Mouse (Mus musculus): Measurements from ENCODE around the gene Ptpn7.

Gene Ptpn7

DNA sequence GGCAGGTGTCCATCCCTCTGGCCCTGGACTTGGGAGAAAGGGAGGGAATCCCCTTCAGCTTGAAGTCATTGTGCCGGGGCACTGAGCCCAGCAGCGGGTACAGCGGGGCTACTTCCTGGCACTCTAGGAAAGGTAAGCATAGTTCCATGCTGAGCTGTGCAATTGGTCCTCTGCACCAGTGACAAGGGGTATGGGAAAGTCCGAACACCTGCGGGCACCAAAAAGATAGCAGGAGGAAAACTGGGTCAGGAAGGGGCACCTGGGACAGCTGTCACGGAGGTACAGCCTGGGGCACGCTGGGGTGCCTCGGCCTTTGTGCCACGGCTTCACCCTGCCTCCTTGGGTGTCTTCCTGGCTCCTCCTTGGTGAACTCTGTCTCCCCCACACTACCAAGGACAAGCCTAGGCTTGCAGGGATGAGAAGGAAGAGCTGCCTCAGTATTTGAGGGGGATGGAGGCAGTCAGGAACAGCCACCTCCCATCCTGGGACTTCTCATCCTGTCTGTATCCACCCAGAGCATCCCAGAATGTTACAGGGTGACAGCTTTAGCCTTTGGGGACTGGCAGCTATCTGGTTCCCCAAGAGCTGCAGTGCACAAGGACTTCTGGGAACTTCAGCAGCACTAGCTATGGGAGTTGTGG is 2.8 kb upstream of the Ptpn7 start:
- DNase-seq = no peak

DNA sequence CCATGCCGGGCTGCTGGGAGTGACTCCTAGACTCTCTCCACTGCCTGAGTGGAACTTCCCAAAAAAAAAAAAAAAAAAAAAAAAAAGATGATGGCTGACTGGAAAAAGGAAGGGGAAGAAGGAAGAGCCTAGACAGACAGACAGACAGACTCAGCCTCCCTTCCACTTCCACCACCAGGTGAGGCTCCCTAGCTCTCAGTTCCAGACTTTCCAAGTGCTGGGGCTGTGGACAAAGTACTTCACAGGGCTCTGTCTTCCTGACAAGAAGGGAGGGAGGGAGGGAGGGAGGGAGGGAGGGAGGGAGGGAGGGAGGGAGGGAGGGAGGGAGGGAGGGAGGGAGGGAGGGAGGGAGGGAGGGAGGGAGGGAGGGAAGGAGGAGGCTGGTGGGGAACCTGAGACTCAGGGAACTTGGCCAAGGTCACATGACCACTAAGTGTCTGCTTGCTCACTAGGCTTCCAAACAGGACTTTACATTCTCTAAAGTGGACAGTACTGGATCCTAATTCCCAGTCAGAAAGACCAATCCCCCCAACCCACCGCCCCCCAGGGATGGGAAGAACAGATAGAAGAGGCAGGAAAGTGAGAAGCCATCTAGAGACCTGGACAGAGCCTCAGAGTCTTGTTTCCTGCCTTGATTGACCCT is 2.0 kb upstream of the Ptpn7 start:
- DNase-seq = no peak

GRCm38 (mm10) chr1:135131034-135131433 is 1.5 kb upstream of the Ptpn7 start:
- DNase-seq = peak; percentile 48

DNA sequence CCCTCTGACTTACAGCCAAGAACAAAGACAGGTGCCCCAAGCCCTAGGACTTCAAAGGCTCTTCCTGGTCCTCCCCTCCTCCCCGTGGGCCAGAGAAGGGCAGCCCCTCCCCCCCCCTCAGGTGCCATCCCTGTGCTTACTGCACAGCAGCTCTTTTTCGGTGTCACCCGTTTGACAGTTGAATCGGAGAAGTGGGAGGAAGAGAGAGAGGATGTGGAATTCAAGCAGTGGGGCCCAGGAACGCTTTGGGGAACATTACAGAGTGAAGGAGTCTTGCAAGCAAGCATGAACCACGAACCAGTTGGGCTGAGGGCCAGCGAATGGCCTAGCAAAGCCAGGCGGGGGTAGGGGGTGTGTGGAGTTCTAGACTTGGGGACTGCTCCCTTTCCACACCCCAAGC is 940 bp upstream of the Ptpn7 start:
- no peak for DNase-seq

- no peak for DNase-seq
These were observed 431 bp downstream of the Ptpn7 start for GRCm38 (mm10) chr1:135132893-135133369.

DNA sequence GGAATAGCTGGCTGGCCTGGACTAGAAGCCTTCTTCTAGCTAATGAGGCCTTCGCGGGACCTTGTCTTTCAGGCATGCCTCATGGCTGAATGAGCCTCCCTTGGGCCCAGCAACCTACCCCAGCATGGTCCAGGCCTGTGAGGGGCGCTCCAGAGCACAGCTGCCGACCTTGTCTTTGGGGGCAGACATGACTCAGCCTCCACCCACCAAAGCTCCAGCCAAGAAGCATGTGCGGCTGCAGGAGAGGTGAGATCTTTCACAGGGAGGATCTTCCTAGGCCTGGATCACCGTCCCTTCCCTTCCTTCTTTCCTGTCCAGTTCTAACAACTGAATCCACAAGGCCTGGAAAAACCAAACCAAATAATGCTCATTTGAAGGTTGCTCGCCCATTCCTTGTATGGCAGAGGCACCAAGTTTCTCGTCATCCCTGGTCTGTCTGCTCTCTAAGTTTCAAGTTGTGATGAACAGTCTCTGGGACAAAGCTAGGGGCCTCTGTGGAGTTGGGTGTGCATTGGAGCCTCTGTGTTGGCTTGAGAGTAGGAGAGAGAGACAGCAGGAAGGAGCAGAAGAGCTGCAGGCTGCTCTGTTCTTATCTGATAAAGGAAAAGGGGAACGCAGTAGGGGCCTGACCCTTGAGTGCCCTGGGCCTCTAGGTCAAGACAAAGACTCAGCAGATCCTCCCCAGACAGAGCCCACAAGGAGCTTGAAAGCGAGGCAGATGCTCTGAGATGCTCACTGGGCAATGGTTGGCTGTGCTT is 1.4 kb downstream of the Ptpn7 start:
- DNase-seq = no peak

GRCm38 (mm10) chr1:135135111-135135787 is 2.7 kb downstream of the Ptpn7 start:
- DNase-seq = no peak

GRCm38 (mm10) chr1:135136500-135136899 is 4.0 kb downstream of the Ptpn7 start:
- DNase-seq = peak; percentile 72

DNA sequence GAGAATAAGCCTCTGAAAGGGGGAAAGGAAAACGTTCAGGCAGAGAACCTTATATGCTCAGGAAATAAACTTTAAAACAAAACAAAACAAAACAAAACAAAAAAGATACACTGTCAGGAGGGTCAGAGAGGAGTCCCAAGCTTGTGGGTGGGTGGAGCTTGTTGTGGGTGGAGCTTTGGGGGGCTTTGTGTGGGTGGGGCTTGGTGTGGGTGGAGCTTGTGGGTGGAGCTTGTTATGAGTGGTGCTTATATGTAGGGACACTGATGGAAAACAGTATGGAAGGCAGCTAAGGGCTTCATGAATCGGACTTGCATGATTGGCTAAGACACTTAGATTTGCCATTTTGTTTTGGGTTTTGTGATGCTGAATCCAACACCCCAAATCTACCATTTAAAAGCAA is 7.4 kb downstream of the Ptpn7 start:
- DNase-seq = no peak

GRCm38 (mm10) chr1:135142452-135142851 is 10.0 kb downstream of the Ptpn7 start:
- no peak for DNase-seq

- DNase-seq = no peak
These were observed 11.4 kb downstream of the Ptpn7 start for GRCm38 (mm10) chr1:135143940-135144339.

DNA sequence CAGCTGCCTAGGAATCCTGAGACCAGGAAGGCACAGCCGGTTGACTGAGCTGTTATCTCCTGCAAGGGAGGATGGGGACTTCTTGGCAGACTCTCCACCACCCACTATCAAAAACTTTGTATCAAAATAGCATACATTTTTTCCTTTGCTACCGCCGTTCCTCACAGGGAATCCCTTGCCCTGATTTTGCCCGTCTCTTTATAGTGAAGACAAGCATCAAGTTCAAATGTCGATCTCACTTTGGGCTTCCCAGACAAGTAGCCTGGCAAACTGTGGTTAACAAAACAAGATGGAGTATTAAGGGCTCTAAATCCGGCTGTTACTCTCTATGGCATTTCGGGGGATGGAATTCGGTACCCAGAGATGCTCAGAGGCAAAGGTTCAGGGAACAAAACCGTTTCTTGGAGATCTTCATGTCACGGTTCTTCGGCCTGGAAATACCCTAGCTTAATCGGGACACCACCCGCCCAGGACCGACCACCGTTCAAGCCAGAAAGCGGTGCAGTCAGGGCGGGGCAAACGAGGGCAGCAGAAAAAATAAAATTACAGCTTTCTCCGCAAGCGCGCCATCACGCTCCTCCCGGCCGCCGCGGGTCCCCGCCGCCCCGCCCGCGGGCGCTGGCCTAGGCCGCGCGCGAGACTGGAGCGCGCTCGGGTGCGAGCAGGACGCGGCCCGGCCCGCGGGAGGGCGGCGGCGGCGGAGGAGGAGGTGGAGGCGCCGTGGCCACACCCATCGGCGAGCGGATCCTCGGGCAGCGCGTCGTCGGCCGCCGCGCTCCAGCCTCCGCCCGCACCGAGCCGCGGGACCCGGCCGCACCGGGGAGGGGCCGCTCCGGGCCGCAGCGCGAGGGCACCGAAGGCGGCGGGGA is 13.8 kb downstream of the Ptpn7 start, which contains the start of gene Arl8a:
TSS of gene Arl8a (plus strand) at position 748 of the 869 bp plus-strand sequence.
- peak; percentile 87 for DNase-seq

DNA sequence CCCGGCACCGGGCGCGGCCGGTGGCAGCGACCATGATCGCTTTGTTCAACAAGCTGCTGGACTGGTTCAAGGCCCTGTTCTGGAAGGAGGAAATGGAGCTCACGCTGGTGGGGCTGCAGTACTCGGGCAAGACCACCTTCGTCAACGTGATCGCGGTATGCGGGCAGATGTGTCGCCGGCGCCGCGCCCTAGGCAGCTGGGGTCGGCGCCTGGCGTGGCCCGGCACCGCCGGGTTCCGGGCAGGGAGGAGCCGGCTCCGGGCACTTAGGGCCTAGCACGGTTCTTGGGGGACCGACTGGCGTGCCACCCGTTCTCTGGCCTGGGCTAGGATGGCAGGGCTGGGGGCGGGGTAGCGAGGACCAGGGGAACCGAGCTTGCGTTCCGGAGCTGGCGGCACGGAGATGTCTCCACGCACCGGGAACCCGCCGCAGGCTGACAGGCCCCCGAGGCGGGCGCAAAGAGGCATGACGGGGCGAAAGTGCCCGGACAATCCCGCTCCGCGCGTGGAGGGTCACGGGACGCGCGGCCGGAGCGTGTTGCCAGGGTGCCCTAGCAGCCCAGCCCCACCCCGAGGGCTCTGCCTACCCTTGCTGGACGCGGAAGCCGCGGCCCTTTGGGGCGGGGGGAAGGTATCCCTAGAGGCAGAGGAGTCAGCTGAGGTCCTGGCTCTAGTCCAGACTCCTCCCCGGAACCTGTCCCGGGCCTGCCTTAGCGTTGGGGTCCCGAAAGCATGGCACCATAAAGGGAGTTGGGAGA is 14.6 kb downstream of the Ptpn7 start:
- DNase-seq = peak; percentile 90

- no peak for DNase-seq
These were observed 15.2 kb downstream of the Ptpn7 start for GRCm38 (mm10) chr1:135147702-135148058.

DNA sequence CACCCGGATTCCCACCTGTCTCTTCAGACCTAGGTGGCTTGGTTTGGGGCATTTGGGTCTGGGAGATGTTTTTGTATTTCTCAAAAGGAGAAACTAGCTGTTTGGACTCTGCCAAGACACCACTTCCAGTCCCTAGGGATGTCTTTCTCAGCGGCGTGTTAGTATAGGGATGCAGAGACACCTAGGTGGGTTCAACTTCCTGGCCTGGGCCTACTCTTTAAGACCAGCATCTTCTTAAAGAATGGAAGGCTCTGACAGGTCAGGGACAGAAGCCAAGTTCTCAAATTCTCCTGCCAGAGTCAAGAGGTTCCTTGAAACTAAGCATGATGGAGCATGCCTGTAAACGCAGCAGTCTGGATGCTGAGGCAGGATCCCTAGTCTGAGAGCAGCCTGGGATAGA is 16.0 kb downstream of the Ptpn7 start:
- no peak for DNase-seq

- DNase-seq = no peak
These were observed 16.5 kb downstream of the Ptpn7 start for GRCm38 (mm10) chr1:135148996-135149395.

DNA sequence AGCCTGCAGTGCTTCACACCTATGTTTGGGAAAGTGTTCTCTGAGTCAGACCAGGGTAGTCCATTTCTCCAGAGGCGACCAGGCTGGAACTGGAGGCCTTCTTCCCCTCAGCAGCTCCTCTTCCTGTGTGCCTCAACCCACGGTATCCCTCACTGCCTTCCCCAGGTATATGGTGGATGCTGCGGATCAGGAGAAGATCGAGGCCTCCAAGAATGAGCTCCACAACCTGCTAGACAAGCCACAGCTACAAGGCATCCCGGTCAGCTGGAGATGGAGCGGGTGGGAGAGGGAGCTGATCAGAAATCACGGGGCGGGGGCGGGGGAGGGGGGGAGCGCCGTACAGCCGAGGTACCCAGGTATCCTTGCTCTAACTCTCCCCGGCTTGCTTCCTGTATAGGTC is 21.5 kb downstream of the Ptpn7 start:
- DNase-seq = no peak

DNA sequence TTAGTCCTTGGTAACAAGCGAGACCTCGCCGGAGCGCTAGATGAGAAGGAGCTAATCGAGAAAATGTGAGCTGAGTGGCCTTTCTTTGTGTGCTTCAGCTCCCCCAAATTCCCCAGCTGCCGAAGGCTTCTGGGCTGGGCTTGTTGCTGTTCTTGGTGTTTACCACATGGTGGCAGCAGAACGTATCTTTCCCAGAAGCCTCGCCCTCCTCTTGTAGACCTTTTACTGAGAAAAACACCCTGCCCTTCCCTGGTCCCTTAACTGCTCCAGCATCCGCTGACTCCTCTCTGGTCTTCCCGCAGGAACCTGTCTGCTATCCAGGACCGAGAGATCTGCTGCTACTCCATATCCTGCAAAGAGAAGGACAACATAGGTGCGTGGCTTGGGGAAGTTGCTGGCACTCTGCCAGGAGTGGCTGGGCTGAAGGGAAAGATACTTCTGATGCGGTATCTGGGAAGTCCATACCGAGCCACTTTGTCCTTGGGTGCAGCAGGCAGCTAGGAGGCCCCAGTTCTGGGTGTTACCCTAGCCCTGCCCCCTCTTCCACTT is 22.0 kb downstream of the Ptpn7 start:
- DNase-seq = peak; percentile 73

- DNase-seq = no peak
These were observed 23.8 kb downstream of the Ptpn7 start for GRCm38 (mm10) chr1:135156300-135156699.

- DNase-seq = no peak
These were observed 26.1 kb downstream of the Ptpn7 start for GRCm38 (mm10) chr1:135158633-135159032.

- DNase-seq = no peak
These were observed 26.6 kb downstream of the Ptpn7 start for GRCm38 (mm10) chr1:135159074-135159473.
